Mouse (Mus musculus) forebrain, embryonic 10.5 days (tissue): ENCODE data around the gene Ugt1a7c. TPM values are rescaled to one million over a fixed set of nuclear protein-coding genes. Genes with fewer than 3 reads are reported as not detected.
"Not testable (repeated sequence)": the region's sequence is repeated elsewhere in the genome, so short reads cannot be mapped to it uniquely, and the experiment has no call there.

Experiments
- DNase-seq: peaks from one replicate; pipeline ENCODE4 v3.0.0-alpha.2; 2017; ENCODE audit warnings: low spot score; ENCODE audit errors: extremely low spot score
- H3K27ac ChIP-seq: fragments of 300-500 bp; sonication (generic); 2 replicates; pipeline ENCODE4 v1.5.1; 2016; ENCODE audit warnings: mild to moderate bottlenecking
- H3K27me3 ChIP-seq: fragments of 300-500 bp; sonication (generic); 2 replicates; pipeline ENCODE4 v1.6.1; 2016; ENCODE audit warnings: mild to moderate bottlenecking; ENCODE audit not compliant: poor library complexity, severe bottlenecking
- H3K36me3 ChIP-seq: fragments of 300-500 bp; sonication (generic); replicated peaks from 2 replicates; pipeline ENCODE4 v1.6.1; 2016; ENCODE audit warnings: mild to moderate bottlenecking, moderate library complexity
- H3K4me1 ChIP-seq: fragments of 300-500 bp; sonication (generic); 2 replicates; pipeline ENCODE4 v1.6.1; 2016
- H3K4me3 ChIP-seq: fragments of 300-500 bp; sonication (generic); 2 replicates; pipeline ENCODE4 v1.5.1; 2016; ENCODE audit warnings: mild to moderate bottlenecking, moderate library complexity
- H3K9me3 ChIP-seq: fragments of 300-500 bp; sonication (generic); 2 replicates; pipeline ENCODE4 v1.6.1; 2016; ENCODE audit warnings: mild to moderate bottlenecking, moderate library complexity
- WGBS: fragments of 180-500 bp; shearing (Covaris S2); methylation state at CpG from one replicate; pipeline ENCODE4 v1.1.7; 2016; 5-methylcytosine and 5-hydroxymethylcytosine counted together
- polyA plus RNA-seq: library from polyadenylated mRNA; unstranded; fragments of >200 nt; fragmentation: Nextera tagmentation; extraction: Ambion mirVana; gene quantifications from 2 replicates; pipeline ENCODE4 v1.2.1, GENCODE M21; 2016

Gene Ugt1a7c
- polyA plus RNA-seq, 1 experiment from 2014 or later: 0.32 TPM

- not testable (repeated sequence) for H3K4me3 ChIP-seq, H3K9me3 ChIP-seq, H3K36me3 ChIP-seq, H3K27me3 ChIP-seq, DNase-seq, H3K27ac ChIP-seq, H3K4me1 ChIP-seq
- WGBS: 87% methylated on average over 3 of the region's 3 CpGs
Observed at GRCm38 (mm10) chr1:88098546-88098945, 3.7 kb downstream of the Ugt1a7c start.

- not testable (repeated sequence) for H3K9me3 ChIP-seq, H3K36me3 ChIP-seq, H3K4me3 ChIP-seq, H3K27ac ChIP-seq, H3K4me1 ChIP-seq, DNase-seq, H3K27me3 ChIP-seq
- 81% methylated on average over 2 of the region's 2 CpGs for WGBS
Observed at GRCm38 (mm10) chr1:88099691-88100090, 4.8 kb downstream of the Ugt1a7c start.

GRCm38 (mm10) chr1:88103019-88103418 is 8.2 kb downstream of the Ugt1a7c start, which contains the start of gene Ugt1a6b:
Ugt1a6b (plus strand) TSS chr1:88103252.
- not testable (repeated sequence) for DNase-seq, H3K27me3 ChIP-seq

DNA sequence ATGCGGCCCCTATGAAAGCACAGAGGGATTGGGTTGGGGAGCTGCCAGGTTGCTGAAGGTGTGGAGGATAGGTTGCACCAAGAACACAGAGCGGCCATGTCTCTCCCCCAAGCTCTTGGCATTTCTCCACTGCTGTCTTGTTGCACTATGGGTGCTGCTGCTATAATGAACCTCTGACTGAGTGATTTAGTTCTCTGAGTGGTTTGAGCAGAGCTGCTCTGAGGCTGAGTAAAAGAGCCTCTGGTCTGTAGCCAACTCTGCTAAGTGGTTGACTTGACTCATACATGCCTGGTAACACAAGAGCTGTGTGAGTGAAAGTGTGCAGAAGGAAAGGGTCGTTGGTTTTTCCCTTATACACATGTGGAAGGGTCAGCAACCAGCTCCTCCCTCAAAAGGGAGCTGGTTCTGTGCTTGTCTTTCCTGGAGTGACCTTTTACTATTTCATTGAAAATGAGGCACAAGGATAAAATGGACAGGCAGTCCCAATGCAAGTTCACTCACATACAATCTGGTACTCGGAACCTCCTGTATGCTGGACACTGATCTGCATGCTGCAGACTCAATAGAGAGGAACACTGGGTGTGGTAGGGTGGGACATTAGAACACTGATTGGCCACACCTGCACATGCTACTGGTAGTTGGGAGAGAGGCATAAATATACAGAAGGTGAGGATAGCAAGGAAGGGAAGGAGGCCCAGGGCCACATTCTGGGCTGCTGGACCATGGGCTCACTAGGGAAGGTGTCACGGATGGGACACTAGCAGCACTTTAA is 9.0 kb downstream of the Ugt1a7c start:
- WGBS: 90% methylated on average over 5 of the region's 5 CpGs
- not testable (repeated sequence) for H3K4me1 ChIP-seq, H3K27me3 ChIP-seq, H3K4me3 ChIP-seq, DNase-seq, H3K36me3 ChIP-seq, H3K9me3 ChIP-seq, H3K27ac ChIP-seq

More at GRCm38 (mm10) chr1:88103019-88103418, 8.2 kb downstream of the Ugt1a7c start, which contains the start of gene Ugt1a6b:
- H3K9me3 ChIP-seq, H3K36me3 ChIP-seq, H3K27ac ChIP-seq, H3K4me1 ChIP-seq, H3K4me3 ChIP-seq: not testable (repeated sequence)
- WGBS: 74% methylated on average over 3 of the region's 3 CpGs

- H3K4me3 ChIP-seq: no peak overlapping the region
- WGBS: 84% methylated on average over 1 of the region's 1 CpGs
- H3K9me3 ChIP-seq: no peaks in the 10 kb centered on the region
- H3K36me3 ChIP-seq: no peaks in the 10 kb centered on the region
- no peak for DNase-seq
- no peaks in the 10 kb centered on the region for H3K4me1 ChIP-seq
- H3K27me3 ChIP-seq: no peaks in the 10 kb centered on the region
- no peak overlapping the region for H3K27ac ChIP-seq
Observed at GRCm38 (mm10) chr1:88104667-88105430, 10.0 kb downstream of the Ugt1a7c start.

- Histone ChIP-seq H3K9me3 (no peaks in the 10 kb centered on the region), H3K27me3 (no peaks in the 10 kb centered on the region), H3K4me1 (no peaks in the 10 kb centered on the region), H3K4me3 (no peak overlapping the region), H3K36me3 (no peaks in the 10 kb centered on the region), H3K27ac (no peak overlapping the region)
- WGBS: 70% methylated on average over 2 of the region's 2 CpGs
- no peak for DNase-seq
Observed at GRCm38 (mm10) chr1:88105656-88106055, 10.8 kb downstream of the Ugt1a7c start.

DNA sequence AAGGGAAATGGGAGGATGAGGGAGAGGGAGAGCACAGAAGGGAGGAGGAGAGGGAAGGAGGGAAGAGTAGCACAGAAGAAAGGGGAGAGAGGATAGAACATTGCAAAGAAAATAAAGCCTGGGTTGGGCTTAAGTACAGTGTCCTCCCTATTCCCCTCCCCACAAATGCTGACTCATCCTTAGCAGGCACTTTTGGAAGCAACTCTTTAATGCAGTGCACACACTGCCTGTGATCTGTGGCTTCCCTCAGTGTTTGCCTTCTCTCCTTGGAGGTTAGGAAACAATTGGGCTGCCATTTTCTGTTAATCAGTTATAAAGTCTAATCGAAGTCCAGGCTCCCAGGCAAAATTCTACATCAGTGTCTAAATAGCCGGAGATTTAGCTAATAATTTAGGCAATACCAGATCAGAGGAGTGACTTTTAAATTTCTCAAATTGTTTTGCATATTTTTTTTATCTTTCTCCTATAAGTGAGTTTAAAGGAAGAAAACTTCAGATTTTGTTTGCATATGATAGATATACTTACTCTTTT is 14.2 kb downstream of the Ugt1a7c start:
- not testable (repeated sequence) for H3K4me1 ChIP-seq, H3K36me3 ChIP-seq, H3K4me3 ChIP-seq, H3K27me3 ChIP-seq, H3K27ac ChIP-seq, H3K9me3 ChIP-seq, DNase-seq
- 84% methylated on average over 2 of the region's 2 CpGs for WGBS

GRCm38 (mm10) chr1:88109604-88110003 is 14.7 kb downstream of the Ugt1a7c start:
- H3K4me3 ChIP-seq, H3K9me3 ChIP-seq, DNase-seq, H3K27me3 ChIP-seq, H3K27ac ChIP-seq, H3K36me3 ChIP-seq, H3K4me1 ChIP-seq: not testable (repeated sequence)
- WGBS: 90% methylated on average over 2 of the region's 2 CpGs

- H3K4me1 ChIP-seq, H3K27ac ChIP-seq, H3K27me3 ChIP-seq, DNase-seq, H3K9me3 ChIP-seq, H3K36me3 ChIP-seq, H3K4me3 ChIP-seq: not testable (repeated sequence)
- 89% methylated on average over 6 of the region's 6 CpGs for WGBS
Observed at GRCm38 (mm10) chr1:88112769-88113168, 17.9 kb downstream of the Ugt1a7c start.

GRCm38 (mm10) chr1:88120550-88120949 is 25.7 kb downstream of the Ugt1a7c start:
- H3K27me3 ChIP-seq, H3K4me1 ChIP-seq, H3K4me3 ChIP-seq, H3K27ac ChIP-seq, H3K36me3 ChIP-seq, H3K9me3 ChIP-seq, DNase-seq: not testable (repeated sequence)
- WGBS: 11% methylated on average over 4 of the region's 4 CpGs

- not testable (repeated sequence) for DNase-seq, H3K27ac ChIP-seq
- WGBS: no CpG with 5 or more reads among the region's 1 CpGs
Observed at GRCm38 (mm10) chr1:88121521-88121920, 26.7 kb downstream of the Ugt1a7c start.

DNA sequence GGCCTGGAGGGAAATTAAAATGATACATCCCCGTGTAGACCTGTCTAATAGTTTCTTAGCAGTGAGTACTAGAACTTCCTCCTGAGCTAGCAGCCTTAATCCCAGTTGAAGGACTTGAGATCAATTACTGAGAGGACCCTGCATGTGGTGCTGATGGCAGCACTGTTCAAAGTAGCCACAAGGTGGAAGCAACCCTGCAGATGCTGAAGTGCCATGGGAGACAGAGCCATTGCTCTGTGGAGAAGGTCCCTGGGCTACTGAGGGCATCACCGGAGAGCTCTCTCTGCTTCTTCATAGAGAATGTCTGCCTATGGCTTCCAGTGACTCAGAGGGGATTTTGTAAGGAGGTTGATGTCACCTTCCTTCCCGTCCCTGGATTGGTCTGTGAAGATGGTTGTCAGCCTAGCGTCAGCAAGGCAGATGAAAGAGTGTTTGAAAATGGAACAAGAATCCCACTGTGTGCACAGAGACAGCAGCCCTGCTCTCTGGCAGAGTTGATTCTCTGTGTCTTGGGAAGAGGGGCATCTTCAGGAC is 31.0 kb downstream of the Ugt1a7c start:
- H3K9me3 ChIP-seq, H3K4me1 ChIP-seq, H3K27ac ChIP-seq, DNase-seq, H3K4me3 ChIP-seq, H3K36me3 ChIP-seq, H3K27me3 ChIP-seq: not testable (repeated sequence)
- 81% methylated on average over 4 of the region's 4 CpGs for WGBS

More at GRCm38 (mm10) chr1:88121521-88121920, 26.7 kb downstream of the Ugt1a7c start:
- not testable (repeated sequence) for H3K4me3 ChIP-seq, H3K9me3 ChIP-seq, H3K4me1 ChIP-seq, H3K36me3 ChIP-seq, H3K27me3 ChIP-seq

DNA sequence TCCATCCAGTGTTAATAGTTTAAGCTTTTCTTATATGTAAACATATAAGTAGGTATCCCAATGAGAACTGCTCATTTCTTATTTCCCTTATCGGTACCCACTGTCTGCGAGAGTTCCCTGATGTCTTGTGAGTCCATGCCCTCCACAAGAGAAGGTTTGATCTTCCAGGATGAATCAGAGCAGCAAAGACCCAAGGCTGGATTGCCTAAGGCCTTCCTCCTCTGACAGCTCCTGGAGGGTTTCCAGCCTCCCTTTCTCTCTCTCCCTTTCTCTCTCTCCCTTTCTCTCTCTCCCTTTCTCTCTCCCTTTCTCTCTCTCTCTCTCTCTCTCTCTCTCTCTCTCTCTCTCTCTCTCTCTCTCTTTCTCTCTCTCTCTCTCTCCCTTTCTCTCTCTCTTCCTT is 34.2 kb downstream of the Ugt1a7c start:
- WGBS: 92% methylated on average over 2 of the region's 2 CpGs
- DNase-seq, H3K27me3 ChIP-seq, H3K9me3 ChIP-seq, H3K36me3 ChIP-seq, H3K4me1 ChIP-seq, H3K4me3 ChIP-seq, H3K27ac ChIP-seq: not testable (repeated sequence)
